ENCODE assay signal across 13 mouse cellular contexts in the genomic region with DNA sequence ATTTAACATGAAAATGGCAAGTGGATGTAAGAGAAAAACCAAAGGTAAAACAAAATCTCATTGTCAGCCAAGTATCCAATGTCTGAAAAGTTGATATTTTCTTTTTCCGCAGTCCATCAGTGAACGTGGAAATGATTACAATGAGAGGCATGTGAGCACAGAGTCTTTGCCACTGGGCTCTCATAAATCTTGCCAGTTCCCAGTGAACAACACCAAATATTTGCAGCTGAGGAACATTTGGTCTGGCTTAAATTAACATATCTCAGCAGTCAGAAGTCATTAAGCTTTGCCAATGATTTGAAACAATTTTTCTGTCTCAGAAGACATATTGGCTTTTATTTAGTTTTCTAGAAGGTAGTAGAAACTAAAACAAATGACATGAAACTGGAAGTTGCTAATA.
"Had no signal": no experiment of that assay in that cellular context is flagged by ENCODE, and none has a peak within 500 bp of the region (broad histone marks: within the 10 kb centered on the region; RNA-seq: fewer than 3 reads in every experiment).

No protein-coding gene starts in this region.

- DNase-seq: gastrocnemius, adult 2 months; gastrocnemius, postnatal 10 days; gastrocnemius, postnatal 25 days; heart, adult 18-20 months; heart, postnatal 10 days; heart, postnatal 4 days; kidney, adult 18-20 months; kidney, adult 8-10 months; kidney, postnatal 10 days; kidney, postnatal 25 days; kidney, postnatal 4 days; layer of hippocampus, postnatal 36 days; left cerebral cortex, postnatal 4 days had no signal
